Mouse (Mus musculus) testis, postnatal 10 days (tissue): Measurements from ENCODE around the gene 1700025G04Rik.

ENCODE experiments used
- DNase-seq: peaks from one replicate; pipeline ENCODE4 v3.0.0; 2021; ENCODE audit warnings: low spot score

The 1700025G04Rik gene

GRCm38 (mm10) chr1:152076222-152076845, 13.6 kb downstream of the 1700025G04Rik start:
- no peak for DNase-seq

DNA sequence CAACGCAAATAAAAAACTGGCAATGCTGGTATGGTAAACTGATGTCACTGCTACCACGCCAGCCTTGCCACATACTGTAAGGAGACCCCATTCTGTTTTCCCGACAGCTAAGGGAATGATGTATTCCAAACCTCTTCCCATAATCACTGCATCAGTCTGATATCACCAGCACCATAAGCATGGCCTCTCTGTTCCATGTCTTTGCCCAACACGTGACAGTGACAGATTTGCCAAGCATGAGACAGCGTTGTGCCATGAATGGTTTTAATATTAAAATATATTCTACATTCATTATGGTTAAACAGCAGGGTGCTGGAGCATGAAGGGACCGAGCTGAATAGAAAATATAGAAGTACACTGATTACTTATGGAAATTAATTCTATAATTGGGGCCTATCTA, 14.2 kb downstream of the 1700025G04Rik start:
- no peak for DNase-seq

DNA sequence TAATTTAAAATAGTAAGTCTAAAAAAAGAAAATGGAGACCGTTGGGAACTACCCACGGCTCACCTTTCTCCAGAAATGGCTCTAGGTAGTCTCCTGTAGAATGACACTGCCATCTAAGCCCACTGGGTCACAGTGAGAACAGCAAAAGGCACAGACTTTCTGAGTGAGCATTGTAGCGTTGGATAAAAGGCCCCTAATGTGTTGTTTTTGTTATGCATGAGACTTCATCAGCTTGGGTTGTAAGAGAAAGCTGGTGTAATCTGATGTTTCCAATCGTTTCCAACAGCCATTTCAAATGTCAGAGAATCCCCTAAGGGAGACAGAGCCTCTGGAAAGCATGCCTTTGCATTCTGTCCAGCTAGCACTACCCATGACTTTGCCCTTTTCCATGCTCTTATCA, 19.5 kb downstream of the 1700025G04Rik start:
- no peak for DNase-seq

DNA sequence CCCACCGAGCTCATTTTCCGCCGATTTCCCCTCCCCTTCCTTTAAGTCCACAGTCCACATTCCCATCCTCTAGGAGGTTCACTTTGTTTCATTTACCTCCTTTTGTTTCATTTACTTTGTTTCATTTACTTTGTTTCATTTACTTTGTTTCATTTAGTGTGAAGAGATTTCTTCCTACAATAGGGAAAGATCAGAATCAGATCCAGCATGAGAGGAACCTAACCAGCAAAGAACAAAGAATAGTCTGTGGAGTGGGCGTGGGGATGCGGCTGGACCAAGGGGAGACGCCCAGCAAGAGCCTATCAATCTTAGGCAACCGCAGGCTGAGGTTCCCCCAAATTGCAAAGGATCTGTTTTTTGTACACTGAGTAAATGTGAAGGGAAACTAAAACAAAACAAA, 20.2 kb downstream of the 1700025G04Rik start:
- no peak for DNase-seq

DNA sequence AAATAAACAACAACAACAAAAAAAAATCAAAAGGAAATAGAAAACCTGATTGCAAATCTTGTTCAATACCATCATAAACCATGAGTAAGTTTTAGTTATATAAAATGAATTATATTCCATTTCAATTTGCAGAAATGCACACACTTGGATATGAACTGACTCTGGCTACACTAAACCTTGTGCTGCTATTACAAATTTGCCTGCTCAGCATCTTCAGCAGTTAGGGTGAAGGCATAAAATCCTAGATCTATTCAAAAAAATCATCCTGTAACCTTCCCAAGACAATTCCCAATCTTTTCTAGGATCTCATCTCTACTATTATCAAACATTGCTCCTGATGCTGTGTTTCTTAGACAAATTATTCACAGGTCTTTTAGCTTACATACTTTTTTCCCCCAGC, 22.0 kb downstream of the 1700025G04Rik start:
- DNase-seq = no peak

DNA sequence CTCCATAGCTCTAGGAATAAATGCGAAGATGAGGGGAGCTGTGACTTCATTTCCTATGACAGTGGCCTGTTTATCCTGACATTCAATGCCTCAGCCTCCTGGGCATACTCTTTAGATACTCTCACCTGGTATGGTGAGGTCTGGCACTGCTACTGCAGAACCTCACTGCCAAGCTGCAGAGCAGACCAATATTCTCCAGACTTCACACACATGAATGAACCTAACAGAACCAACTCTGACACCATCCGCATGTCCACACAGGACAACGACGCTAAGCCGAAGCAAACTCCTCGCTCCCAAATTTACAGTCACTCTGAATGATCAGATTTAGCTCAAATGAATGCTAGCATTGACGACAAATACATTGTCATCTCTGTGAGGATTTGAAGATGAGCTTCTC, 24.4 kb downstream of the 1700025G04Rik start:
- no peak for DNase-seq

DNA sequence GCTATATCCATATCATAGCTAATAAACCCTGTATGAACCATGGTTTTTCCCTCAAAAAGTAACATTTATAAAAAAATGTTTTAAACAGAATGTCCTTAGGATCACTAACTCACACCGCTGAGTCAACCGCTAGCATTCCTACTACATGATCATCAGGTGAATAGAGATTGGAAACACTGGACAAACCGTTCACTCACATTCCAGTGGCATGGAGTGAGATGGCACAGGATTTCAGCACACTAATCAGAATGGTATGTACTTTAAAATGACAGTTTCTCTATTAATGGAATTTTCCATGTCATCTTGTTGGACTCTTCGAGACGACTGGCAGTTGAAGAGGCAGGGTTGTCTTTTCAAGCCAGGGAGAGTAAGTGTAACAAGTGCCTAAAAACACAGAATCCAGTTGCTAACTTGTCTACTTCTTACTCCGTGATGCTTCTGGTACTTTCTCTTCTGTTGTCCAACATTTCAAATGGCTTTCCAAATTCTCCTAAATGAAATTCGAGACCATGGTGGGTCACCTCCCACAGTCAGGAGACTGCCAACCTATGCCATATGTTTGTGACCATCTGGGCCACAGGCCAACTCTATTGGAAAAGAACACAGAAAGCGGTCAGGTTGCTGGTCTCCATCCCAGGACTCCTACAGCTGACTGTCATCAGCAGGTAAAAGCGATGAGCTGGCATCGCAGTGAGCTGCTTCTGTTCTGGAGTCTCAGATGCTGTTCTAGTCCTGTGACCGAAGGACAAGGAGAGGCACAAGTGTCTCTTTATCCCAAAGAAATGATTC, 26.4 kb downstream of the 1700025G04Rik start:
- DNase-seq = no peak

DNA sequence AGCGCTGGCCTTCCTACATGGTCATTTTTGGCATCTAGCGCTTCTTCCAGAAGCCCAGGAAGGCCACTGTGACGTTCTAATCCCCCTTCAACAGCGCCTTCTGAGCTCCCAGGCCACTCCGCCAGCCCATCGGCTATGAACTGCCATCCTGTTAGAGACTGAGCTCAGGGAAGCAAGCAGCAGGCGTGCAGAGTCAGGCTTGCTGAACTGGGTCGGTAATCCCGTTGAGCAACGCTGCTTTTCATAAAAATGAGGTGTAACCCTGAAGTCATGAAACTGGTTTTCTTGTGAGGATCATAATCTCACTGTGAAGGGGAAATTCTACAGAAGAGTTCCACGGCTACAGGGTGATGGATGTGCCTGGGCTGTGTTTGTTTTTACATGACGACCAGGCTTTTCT, 28.2 kb downstream of the 1700025G04Rik start:
- no peak for DNase-seq

- DNase-seq = no peak
Measured at GRCm38 (mm10) chr1:152060265-152060664, 29.7 kb downstream of the 1700025G04Rik start.

GRCm38 (mm10) chr1:152058776-152059175, 31.1 kb downstream of the 1700025G04Rik start:
- no peak for DNase-seq

DNA sequence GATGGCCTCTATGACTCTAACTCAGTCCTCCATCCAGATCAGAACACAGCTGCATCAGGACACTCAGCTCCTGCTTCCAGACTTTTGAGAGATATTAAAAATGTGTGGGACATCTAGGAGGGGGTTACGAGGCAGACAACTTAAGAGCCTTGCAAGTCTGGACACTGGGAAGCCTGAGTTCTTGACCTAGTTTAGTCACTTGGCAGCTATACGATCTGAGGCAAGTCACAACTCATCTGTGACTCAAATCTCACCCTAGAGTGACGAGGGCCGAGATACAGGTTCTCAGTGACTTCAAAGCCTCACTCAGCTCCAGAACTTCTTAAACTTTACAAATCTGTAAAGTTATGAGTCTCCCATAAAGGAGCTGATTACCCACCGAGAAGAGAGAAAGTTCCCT, 36.8 kb downstream of the 1700025G04Rik start:
- DNase-seq = no peak

- DNase-seq = no peak
Measured at GRCm38 (mm10) chr1:152051858-152052257, 38.1 kb downstream of the 1700025G04Rik start.

GRCm38 (mm10) chr1:152050037-152050436, 39.9 kb downstream of the 1700025G04Rik start:
- DNase-seq = no peak

DNA sequence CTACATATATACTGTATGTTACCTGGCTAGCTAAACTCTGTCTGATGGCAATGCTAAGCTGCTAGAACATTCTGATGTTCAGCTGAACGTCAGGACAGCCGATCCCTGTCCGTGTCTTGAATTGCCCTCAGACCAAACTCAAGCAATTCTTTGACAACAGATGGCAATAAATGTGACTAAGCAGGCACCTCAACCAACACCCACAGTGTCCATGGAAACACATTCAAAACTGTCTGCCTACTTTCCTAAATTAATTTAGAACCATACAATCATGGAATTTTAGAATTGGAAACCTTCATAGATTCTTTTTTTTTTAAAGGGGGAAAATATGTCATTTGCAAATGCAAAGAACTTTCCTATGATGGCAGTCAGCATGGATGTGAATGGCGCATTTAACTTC, 41.6 kb downstream of the 1700025G04Rik start:
- DNase-seq = no peak

- DNase-seq = no peak
Measured at GRCm38 (mm10) chr1:152047416-152047815, 42.5 kb downstream of the 1700025G04Rik start.

DNA sequence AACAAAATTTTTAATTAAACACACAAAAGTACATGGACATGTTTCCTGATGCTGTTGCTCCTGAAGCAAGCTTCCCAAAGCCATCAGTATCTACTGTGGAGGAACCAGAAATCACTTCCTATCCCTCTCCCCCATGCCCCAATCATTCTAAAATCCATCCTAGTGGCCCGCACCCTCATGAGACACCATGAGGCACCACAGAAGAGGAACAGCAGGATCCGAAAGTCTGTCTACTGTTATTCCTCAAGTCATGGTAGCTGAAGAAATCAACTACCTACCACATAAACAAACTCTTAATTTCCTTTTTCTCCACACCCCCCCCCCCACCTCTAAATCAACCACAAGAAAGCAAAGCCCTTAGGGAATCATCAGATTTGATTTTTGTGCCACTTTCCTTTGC, 46.5 kb downstream of the 1700025G04Rik start:
- no peak for DNase-seq

- DNase-seq = no peak
Measured at GRCm38 (mm10) chr1:152042409-152042808, 47.5 kb downstream of the 1700025G04Rik start.

- no peak for DNase-seq
Measured at GRCm38 (mm10) chr1:152041005-152041404, 48.9 kb downstream of the 1700025G04Rik start.

DNA sequence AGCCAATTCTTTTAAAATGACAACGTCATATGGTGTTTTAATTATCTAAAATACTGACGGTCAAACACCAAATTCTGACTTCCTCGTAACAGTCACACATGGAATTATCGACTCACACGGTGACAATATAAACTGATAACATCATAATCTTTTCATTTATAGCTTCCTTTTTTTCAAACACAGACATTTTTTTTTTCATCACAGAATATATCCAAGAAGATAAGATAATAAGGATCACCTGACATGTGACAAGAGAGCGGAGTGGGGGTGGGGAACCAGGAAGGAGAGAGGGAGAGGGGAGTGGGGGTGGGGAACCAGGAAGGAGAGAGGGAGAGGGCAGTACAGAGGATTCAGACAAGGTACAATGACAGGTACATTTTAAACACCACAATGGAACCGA, 49.9 kb downstream of the 1700025G04Rik start:
- no peak for DNase-seq

DNA sequence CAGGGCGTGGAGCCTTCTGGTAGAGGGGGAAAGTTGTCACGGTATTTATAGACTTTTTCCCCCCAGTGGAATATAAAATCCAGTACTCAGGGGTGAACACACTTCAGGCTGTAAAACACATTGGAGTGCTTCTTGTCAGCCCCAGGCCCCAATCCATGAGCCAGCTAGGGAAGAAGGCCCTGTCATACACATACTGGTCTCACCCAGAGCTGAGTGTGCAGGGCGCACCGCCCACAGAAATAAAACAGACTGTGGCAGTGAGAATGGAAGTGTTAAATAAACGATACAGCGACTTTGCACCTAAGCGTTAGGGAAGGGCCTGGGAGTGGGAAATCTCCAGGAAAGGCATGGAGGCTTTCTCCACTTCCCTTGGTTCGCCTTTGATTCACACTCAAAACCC, 50.3 kb downstream of the 1700025G04Rik start:
- no peak for DNase-seq

DNA sequence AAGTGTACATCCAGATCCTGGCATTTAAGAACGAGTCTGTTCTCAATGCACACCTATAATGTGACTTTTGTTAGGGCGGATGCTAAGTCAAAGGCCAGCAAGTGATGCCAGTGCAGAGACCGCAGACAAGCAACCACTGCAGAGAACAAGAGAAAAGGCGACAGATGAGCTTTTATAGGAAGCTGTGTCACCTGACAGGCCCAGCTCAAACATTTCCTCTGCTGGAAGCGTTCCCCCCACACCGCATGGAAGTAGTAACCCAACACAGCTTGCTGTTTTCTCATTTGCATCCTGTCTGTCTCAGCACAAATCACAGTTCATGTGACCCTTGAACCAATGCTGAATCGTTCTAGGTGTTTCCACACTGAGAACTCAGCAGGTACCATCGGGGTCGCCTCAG, 51.8 kb downstream of the 1700025G04Rik start:
- DNase-seq = no peak

DNA sequence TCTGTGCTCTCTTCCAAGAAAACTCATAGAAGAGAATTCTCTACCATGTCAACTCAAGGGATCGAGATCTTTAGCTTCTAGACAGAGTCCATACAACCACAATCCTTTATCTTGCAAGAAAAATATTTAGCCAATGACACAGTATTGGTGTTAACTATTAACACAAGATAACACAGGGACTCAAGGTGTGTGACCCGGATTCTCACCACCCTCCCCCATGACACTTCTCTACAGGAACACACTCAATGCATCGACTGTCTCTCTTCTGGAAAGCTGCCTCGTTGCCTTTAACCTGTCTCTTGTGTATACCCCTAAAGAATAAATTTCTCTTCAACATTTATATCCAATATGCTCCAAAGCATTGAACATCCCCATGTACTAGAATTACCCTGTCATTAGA, 52.3 kb downstream of the 1700025G04Rik start:
- no peak for DNase-seq

DNA sequence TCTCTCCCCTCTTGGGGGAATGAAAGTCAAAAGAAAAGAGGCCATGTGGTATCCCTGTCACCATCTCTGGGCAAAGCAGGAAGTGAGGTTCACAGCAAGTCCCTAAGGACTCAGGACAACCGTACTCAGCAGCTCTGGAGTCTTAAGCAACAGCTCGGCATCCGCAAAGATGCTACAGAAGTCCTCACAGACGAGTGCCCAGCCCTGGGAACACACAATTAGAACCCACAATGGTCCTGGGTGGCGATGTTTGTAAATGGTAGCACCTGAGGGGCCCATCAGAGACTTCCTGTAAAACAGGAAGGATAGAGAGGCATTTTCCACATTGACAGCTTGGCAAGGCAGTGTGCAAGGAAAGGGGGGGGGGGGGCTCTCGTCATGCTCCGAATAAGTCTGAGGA, 55.2 kb downstream of the 1700025G04Rik start:
- no peak for DNase-seq

DNA sequence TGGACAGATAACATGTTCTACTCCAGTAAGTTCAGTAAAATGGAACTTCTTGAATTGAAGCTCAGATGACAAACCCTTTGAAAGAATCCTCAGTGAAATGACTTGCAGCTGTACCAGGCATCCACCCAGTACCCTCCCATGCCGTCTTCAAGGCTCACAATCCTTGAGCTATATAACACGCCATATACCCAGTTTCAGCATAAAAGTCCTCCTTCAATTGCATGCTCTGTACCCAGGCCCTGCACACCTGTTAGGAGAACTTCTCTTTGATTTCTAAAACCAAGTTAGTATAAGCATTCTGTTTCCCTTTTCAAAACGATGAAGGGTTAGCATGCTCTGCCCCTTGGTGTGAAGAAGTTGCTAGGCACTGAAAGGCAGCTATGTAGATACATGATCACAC, 56.2 kb downstream of the 1700025G04Rik start:
- no peak for DNase-seq
